Mouse (Mus musculus): ENCODE measurements around the gene Pp2d1.

DNA sequence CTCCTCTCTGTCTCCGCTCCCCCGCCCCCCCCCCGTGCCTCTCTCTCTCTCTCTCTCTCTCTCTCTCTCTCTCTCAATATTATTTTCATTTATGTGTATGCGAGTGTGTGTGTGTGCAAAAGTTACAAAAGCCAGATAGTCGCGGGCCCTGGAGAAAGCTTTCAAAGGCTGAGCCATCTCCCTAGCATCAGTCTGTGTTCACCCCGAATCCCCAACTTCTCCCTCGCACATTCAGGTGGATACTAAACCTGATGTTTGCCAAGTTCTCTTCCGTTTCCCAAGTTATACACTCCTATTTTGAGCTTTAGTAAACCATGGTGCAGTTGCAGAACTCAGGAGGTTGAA is 75.8 kb downstream of the Pp2d1 start:
- TF ChIP-seq CTCF (conservative IDR thresholded peaks at IDR 0.05; ENCODE audit: insufficient read depth, insufficient read length, low read depth, low read length) = no peak
- no peak for TF ChIP-seq POLR2A (IDR thresholded peaks at IDR 0.05; ENCODE audit: low read depth, low read length)

Measured in kidney, adult 2 months (tissue).